Mouse (Mus musculus): ENCODE measurements at regions not wholly inside any gene's neighbourhood (a gene's known extent, or its start where the extent isn't known, plus 50 kb on each side); places are given as distances from the start of the nearest gene placed in this dataset.

DNA sequence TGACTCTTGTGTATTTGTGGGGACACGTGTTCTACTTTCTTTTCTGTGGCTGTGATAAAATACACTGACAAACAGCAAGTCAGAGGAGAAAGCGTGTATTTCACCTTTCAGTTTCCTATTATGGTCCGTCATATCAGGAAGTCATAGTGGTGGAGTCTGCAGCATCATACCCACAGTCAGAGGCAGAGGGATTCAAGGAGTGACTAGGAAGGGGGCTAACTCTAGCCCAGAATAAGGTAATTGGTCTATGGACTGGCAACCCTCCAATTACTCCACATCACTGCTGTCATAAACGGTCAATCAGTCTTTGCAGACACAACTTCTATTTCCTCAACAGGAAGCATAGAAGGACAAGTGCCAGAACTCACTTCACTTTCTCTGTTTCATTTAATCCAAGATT lies 201.0 kb downstream of the Klf6 start:
- H3K4me3 ChIP-seq (ENCODE audit: insufficient read depth in 1 of 2, low read depth in 2 of 2, low read length in 2 of 2): no peak overlapping the region
- H3K27ac ChIP-seq: no peak overlapping the region
- WGBS (ENCODE audit: insufficient replicate concordance): 45% methylated on average over 4 of the region's 4 CpGs
- H3K9ac ChIP-seq (replicated peaks): no peak overlapping the region
- H3K9me3 ChIP-seq (ENCODE audit: control insufficient read depth, low read length): no peaks in the 10 kb centered on the region
- DNase-seq (ENCODE audit: low read depth in 3 of 3, low spot score in 3 of 3) (no peak), ATAC-seq (ENCODE audit: insufficient read depth) (no peak)
- no peak for TF ChIP-seq EP300 (IDR thresholded peaks at IDR 0.05; ENCODE audit: low read depth)
- no peak for TF ChIP-seq CTCF (IDR thresholded peaks at IDR 0.05; ENCODE audit: low read depth)
- H3K4me1 ChIP-seq (replicated peaks; ENCODE audit: control insufficient read depth in 2 of 2, insufficient read depth in 2 of 2, low read length in 1 of 2): peaks cover 0 to 4% of the 10 kb centered on the region in 2 experiments; a peak in 1 of 4 replicates
- no peak overlapping the region for H3K4me2 ChIP-seq (ENCODE audit: low read depth)
- no peaks in the 10 kb centered on the region for H3K27me3 ChIP-seq (ENCODE audit: control insufficient read depth, insufficient read depth, low read length)
- H3K36me3 ChIP-seq (replicated peaks; ENCODE audit: control insufficient read depth, insufficient read depth, low read depth): no peaks in the 10 kb centered on the region

DNA sequence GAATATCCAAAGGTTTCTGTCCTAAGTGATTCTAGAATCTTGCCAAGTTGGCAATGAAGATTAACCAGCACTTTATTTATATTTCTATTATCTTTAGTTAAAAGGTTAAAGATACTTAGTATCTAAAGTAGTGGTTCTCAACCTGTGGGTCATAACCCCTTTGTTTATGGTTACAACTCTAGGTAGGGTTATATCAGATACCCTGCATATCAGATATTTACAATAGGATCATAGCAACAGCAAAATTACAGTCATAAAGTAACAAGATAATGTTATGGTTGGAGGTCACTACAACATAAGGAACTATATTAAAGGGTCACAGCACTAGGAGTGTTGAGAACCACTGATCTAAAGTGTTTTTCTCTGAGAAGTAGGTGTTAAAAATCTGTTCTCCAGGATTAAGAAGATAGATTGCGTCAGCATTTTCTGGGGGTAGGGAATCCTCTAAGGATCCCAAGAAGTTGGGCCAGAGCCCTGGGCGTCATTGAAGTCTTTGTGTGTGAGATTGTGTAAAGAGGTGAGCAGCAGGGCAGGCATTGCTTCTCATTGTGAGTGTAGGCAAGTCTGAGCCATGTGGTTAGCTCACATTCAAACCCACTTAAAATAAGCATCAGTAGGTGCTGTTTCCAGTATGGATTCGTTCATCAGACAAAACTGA lies 201.6 kb downstream of the Klf6 start:
- no peak overlapping the region for H3K4me2 ChIP-seq (ENCODE audit: low read depth)
- no peak for ATAC-seq (ENCODE audit: insufficient read depth)

DNA sequence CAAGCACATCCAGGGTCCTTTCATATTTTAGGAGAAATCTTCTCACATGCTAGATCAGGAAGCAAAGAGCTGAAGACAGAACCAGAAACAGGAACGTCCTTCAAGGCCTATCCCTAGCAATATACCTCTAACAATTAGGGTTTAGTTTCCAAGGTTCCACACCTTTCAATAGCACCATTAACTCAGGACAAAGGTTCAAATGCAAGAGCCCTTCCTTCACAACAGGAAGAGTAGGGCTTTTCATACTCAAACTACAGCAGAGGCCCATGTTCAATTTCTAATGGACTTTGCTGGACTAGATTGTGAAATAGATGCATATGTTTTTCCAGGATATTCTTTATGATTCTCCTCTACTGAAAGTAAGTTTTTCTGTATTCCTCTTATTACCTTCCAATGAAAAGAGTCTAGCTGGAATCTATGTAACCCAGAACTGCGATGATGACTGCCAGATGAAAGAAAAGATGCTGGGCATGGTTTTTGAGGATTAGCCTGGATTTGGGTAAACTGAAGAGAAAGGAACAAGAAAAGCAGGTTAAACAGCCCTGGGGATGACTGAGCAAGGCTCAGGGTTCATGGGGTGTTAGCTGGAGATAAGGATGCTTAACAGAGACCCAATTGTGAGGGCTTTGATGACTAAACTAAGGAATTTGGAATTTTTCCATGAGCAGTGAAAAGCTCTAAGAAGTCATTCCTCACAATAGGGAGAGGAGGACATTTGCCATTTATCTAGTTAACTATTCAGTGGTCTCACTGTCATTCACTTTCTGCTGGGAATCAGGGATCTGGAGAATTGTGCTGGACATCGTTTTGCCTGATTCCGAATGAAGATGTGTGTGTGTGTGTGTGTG lies 215.9 kb downstream of the Klf6 start:
- no peaks in the 10 kb centered on the region for H3K27me3 ChIP-seq (ENCODE audit: control insufficient read depth, insufficient read depth, low read length)
- TF ChIP-seq EP300 (IDR thresholded peaks at IDR 0.05; ENCODE audit: low read depth) (no peak), CTCF (IDR thresholded peaks at IDR 0.05; ENCODE audit: low read depth) (no peak)
- H3K9me3 ChIP-seq (ENCODE audit: control insufficient read depth, low read length): no peaks in the 10 kb centered on the region
- H3K4me1 ChIP-seq (replicated peaks; ENCODE audit: control insufficient read depth in 2 of 2, insufficient read depth in 2 of 2, low read length in 1 of 2): no peaks in the 10 kb centered on the region
- H3K9ac ChIP-seq (replicated peaks): no peak overlapping the region
- H3K4me2 ChIP-seq (ENCODE audit: low read depth): no peak overlapping the region
- WGBS (ENCODE audit: insufficient replicate concordance): 44% methylated on average over 4 of the region's 4 CpGs
- no peaks in the 10 kb centered on the region for H3K36me3 ChIP-seq (replicated peaks; ENCODE audit: control insufficient read depth, insufficient read depth, low read depth)
- no peak overlapping the region for H3K27ac ChIP-seq
- H3K4me3 ChIP-seq (ENCODE audit: insufficient read depth in 1 of 2, low read depth in 2 of 2, low read length in 2 of 2): no peak overlapping the region
- no peak for DNase-seq (ENCODE audit: low read depth in 3 of 3, low spot score in 3 of 3)
- no peak for ATAC-seq (ENCODE audit: insufficient read depth)

More for the DNA sequence above, 201.6 kb downstream of the Klf6 start:
- Histone ChIP-seq H3K27me3 (ENCODE audit: control insufficient read depth, insufficient read depth, low read length) (no peaks in the 10 kb centered on the region), H3K9ac (replicated peaks) (no peak overlapping the region), H3K4me3 (ENCODE audit: insufficient read depth in 1 of 2, low read depth in 2 of 2, low read length in 2 of 2) (no peak overlapping the region), H3K4me1 (replicated peaks; ENCODE audit: control insufficient read depth in 2 of 2, insufficient read depth in 2 of 2, low read length in 1 of 2) (peaks cover 0 to 4% of the 10 kb centered on the region in 2 experiments; a peak in 1 of 4 replicates), H3K9me3 (ENCODE audit: control insufficient read depth, low read length) (no peaks in the 10 kb centered on the region), H3K36me3 (replicated peaks; ENCODE audit: control insufficient read depth, insufficient read depth, low read depth) (no peaks in the 10 kb centered on the region), H3K27ac (no peak overlapping the region)
- no peak for TF ChIP-seq EP300 (IDR thresholded peaks at IDR 0.05; ENCODE audit: low read depth)
- no peak for TF ChIP-seq CTCF (IDR thresholded peaks at IDR 0.05; ENCODE audit: low read depth)
- 57% methylated on average over 3 of the region's 3 CpGs for WGBS (ENCODE audit: insufficient replicate concordance)
- DNase-seq (ENCODE audit: low read depth in 3 of 3, low spot score in 3 of 3): no peak

DNA sequence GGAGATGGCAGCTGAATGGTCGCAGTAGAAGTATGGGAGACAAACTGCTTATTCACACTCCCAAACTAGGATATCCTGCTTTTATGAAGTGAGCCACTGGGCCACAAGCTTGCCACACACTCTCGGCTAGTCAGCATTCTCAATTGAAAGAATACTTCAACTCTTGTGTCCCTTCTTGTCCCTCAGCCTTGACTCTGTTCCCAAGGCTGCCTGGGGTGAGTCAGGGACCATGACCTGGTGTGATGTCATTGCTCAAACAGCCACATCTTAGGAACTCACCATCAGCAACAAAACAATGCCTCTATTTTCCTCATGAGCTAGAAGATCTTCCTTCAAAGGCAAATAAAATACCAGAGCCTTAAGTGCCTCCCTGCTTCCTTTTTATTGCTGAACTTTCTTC lies 224.6 kb downstream of the Klf6 start:
- H3K27ac ChIP-seq: no peak overlapping the region
- no peak overlapping the region for H3K4me3 ChIP-seq (ENCODE audit: insufficient read depth in 1 of 2, low read depth in 2 of 2, low read length in 2 of 2)
- H3K9ac ChIP-seq (replicated peaks): no peak overlapping the region
- no peaks in the 10 kb centered on the region for H3K9me3 ChIP-seq (ENCODE audit: control insufficient read depth, low read length)
- H3K4me2 ChIP-seq (ENCODE audit: low read depth): no peak overlapping the region
- 29% methylated on average over 2 of the region's 2 CpGs for WGBS (ENCODE audit: insufficient replicate concordance)
- no peaks in the 10 kb centered on the region for H3K36me3 ChIP-seq (replicated peaks; ENCODE audit: control insufficient read depth, insufficient read depth, low read depth)
- DNase-seq (ENCODE audit: low read depth in 3 of 3, low spot score in 3 of 3): no peak
- no peak for ATAC-seq (ENCODE audit: insufficient read depth)
- H3K27me3 ChIP-seq (ENCODE audit: control insufficient read depth, insufficient read depth, low read length): no peaks in the 10 kb centered on the region
- H3K4me1 ChIP-seq (replicated peaks; ENCODE audit: control insufficient read depth in 2 of 2, insufficient read depth in 2 of 2, low read length in 1 of 2): no peaks in the 10 kb centered on the region
- TF ChIP-seq CTCF (IDR thresholded peaks at IDR 0.05; ENCODE audit: low read depth): no peak
- no peak for TF ChIP-seq EP300 (IDR thresholded peaks at IDR 0.05; ENCODE audit: low read depth)

DNA sequence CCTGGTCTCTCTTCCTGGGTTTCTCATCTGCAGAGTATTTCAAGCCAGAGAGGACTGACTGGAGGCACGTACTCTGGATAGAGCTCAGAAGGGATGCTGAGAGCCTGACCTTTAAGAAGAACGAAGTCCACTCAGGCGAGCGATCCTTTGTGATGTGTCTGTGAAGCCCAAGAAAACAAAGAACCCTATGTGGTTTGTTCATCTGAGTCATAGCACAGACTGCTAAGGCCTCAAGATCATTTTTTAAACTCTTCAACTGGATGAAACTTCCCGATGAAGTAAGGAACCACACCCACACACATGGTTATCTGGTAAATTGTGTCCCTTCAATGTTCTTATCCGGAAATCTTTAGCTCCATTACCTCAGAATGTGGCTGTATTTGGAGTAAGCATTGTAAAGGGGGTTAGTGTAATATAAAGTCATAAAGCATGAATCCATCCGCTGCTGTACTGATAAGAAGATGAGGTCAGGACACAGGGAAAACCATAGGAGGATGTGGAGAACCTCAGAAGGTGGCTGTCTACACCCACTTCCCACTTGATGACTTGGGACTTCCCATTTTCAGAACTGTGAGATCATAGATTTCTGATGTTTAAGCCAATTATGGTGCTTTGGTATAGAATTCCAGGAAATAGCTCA lies 247.9 kb downstream of the Klf6 start:
- Histone ChIP-seq H3K9me3 (ENCODE audit: control insufficient read depth, low read length) (no peaks in the 10 kb centered on the region), H3K9ac (replicated peaks) (no peak overlapping the region), H3K27ac (no peak overlapping the region), H3K4me2 (ENCODE audit: low read depth) (no peak overlapping the region), H3K36me3 (replicated peaks; ENCODE audit: control insufficient read depth, insufficient read depth, low read depth) (no peaks in the 10 kb centered on the region), H3K4me1 (replicated peaks; ENCODE audit: control insufficient read depth in 2 of 2, insufficient read depth in 2 of 2, low read length in 1 of 2) (no peaks in the 10 kb centered on the region), H3K4me3 (ENCODE audit: insufficient read depth in 1 of 2, low read depth in 2 of 2, low read length in 2 of 2) (no peak overlapping the region), H3K27me3 (ENCODE audit: control insufficient read depth, insufficient read depth, low read length) (no peaks in the 10 kb centered on the region)
- TF ChIP-seq CTCF (IDR thresholded peaks at IDR 0.05; ENCODE audit: low read depth) (no peak), EP300 (IDR thresholded peaks at IDR 0.05; ENCODE audit: low read depth) (no peak)
- WGBS (ENCODE audit: insufficient replicate concordance): 43% methylated on average over 7 of the region's 7 CpGs
- no peak for ATAC-seq (ENCODE audit: insufficient read depth)
- DNase-seq (ENCODE audit: low read depth in 3 of 3, low spot score in 3 of 3): no peak

Data from liver, embryonic 14.5 days (tissue).